Mouse (Mus musculus) kidney, embryonic 15.5 days (tissue): ENCODE measurements around the gene Dhrs7. TPM values are rescaled to one million over a fixed set of nuclear protein-coding genes. Genes with fewer than 3 reads are reported as not detected.

Source experiments
- ATAC-seq: fragments of 200-750 bp; cut with Nextera tagmentation; replicated peaks from 2 replicates; pipeline ENCODE4 v1.8.0; 2017; ENCODE audit warnings: moderate TSS enrichment; ENCODE audit not compliant: low FRiP score
- H3K27ac ChIP-seq: fragments of 300-500 bp; sonication (generic); 2 replicates; pipeline ENCODE4 v1.5.1; 2015; ENCODE audit warnings: mild to moderate bottlenecking, inconsistent platforms
- H3K27me3 ChIP-seq: fragments of 300-500 bp; sonication (generic); 2 replicates; pipeline ENCODE4 v1.6.1; 2015; ENCODE audit warnings: inconsistent platforms
- H3K36me3 ChIP-seq: fragments of 300-500 bp; sonication (generic); 2 replicates; pipeline ENCODE4 v1.6.1; 2015; ENCODE audit warnings: inconsistent platforms
- H3K4me1 ChIP-seq: fragments of 300-500 bp; sonication (generic); 2 replicates; pipeline ENCODE4 v1.6.1; 2015; ENCODE audit warnings: inconsistent platforms
- H3K4me2 ChIP-seq: fragments of 300-500 bp; sonication (generic); 2 replicates; pipeline ENCODE4 v1.6.1; 2015; ENCODE audit warnings: moderate library complexity, mild to moderate bottlenecking, inconsistent platforms
- H3K4me3 ChIP-seq: fragments of 300-500 bp; sonication (generic); replicated peaks from 2 replicates; pipeline ENCODE4 v1.5.1; 2015; ENCODE audit warnings: mild to moderate bottlenecking, inconsistent platforms
- H3K9ac ChIP-seq: fragments of 300-500 bp; sonication (generic); 2 replicates; pipeline ENCODE4 v1.6.1; 2015; ENCODE audit warnings: mild to moderate bottlenecking, inconsistent platforms
- H3K9me3 ChIP-seq: fragments of 300-500 bp; sonication (generic); replicated peaks from 2 replicates; pipeline ENCODE4 v1.6.1; 2016; ENCODE audit warnings: inconsistent platforms
- WGBS: fragments of 180-500 bp; shearing (Covaris S2); methylation state at CpG from one replicate; pipeline ENCODE4 v1.1.7; 2015; ENCODE audit warnings: mixed read lengths; 5-methylcytosine and 5-hydroxymethylcytosine counted together
- polyA plus RNA-seq: library from polyadenylated mRNA; unstranded; fragments of >200 nt; fragmentation: Nextera tagmentation; extraction: Ambion mirVana; gene quantifications from 2 replicates; pipeline ENCODE4 v1.2.1, GENCODE M21; 2015

Gene Dhrs7
- polyA plus RNA-seq, 1 experiment from 2014 or later, result 12.4 TPM

DNA sequence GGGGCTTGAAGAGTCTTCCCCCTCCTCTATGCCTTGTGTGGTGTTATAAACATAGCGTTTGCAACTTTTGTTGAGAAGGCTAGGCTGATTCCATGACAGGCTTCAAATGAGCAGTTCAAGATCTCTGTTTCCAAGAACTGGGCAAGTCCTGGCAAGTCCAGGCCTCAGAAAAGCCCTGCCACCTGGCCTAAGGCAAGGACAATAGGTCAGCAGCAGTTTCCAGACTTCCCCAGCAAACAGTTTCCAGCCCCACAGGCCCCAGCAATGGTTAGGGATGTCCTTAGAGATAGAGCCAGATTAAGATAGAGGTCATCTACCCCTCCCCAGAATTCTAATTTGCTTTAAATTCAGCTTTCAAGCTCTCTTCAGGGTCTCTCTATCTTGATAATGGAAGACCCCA lies 17.2 kb upstream of the Dhrs7 start:
- Histone ChIP-seq H3K36me3 (no peaks in the 10 kb centered on the region), H3K4me2 (no peak overlapping the region), H3K9me3 (no peaks in the 10 kb centered on the region), H3K9ac (no peak overlapping the region), H3K27me3 (no peaks in the 10 kb centered on the region), H3K4me1 (no peaks in the 10 kb centered on the region), H3K27ac (no peak overlapping the region), H3K4me3 (no peak overlapping the region)
- 97% methylated on average over 1 of the region's 1 CpGs for WGBS
- no peak for ATAC-seq

DNA sequence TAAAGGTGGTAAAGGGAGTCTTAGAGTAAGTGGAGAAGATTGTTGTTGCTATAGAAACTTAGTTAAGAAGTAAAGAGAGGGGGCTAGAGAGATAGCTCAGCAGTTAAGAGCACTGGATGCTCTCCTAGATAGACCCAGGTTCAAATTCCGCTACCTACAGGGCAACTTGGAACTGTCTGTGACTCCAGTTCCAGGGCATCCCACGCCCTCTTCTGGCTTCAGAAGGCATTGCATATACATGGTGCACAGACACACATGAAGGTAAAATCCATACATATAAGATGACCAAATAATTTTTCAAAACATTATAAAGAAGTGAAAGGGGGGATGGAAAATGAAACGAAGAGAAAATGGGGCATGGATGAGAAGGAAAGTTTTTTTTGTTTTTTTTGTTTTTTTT lies 14.9 kb upstream of the Dhrs7 start:
- 78% methylated on average over 3 of the region's 3 CpGs for WGBS
- Histone ChIP-seq H3K27me3 (no peaks in the 10 kb centered on the region), H3K27ac (no peak overlapping the region)

DNA sequence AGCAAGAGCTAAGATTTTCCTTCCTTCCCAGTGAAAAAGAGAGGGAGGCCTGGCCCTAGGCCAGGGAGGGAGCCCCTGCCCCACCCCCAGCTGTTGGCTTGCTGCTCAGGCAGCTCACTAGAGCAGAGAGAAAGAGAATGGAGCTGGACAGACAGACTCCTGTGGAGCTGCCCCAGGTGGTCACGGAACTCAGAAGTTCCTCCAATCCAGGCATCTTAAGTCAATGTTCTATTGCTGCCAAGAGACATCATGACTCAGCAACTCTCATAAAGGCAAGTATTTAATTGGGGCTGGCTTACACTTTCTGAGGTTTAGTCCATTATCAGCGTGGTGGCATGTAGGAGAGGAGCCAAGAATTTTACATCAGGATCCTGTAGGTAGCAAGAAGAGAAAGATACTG lies 10.1 kb upstream of the Dhrs7 start:
- no peak for ATAC-seq
- Histone ChIP-seq H3K4me3 (no peak overlapping the region), H3K27ac (no peak overlapping the region), H3K27me3 (no peaks in the 10 kb centered on the region), H3K4me2 (no peak overlapping the region), H3K36me3 (no peaks in the 10 kb centered on the region), H3K9me3 (no peaks in the 10 kb centered on the region), H3K9ac (no peak overlapping the region), H3K4me1 (no peaks in the 10 kb centered on the region)
- WGBS, result 79% methylated on average over 2 of the region's 2 CpGs

More for the DNA sequence above, 14.9 kb upstream of the Dhrs7 start:
- Histone ChIP-seq H3K9ac (no peak overlapping the region), H3K4me1 (no peaks in the 10 kb centered on the region), H3K36me3 (no peaks in the 10 kb centered on the region), H3K4me2 (no peak overlapping the region), H3K9me3 (no peaks in the 10 kb centered on the region), H3K4me3 (no peak overlapping the region)
- ATAC-seq, result no peak

DNA sequence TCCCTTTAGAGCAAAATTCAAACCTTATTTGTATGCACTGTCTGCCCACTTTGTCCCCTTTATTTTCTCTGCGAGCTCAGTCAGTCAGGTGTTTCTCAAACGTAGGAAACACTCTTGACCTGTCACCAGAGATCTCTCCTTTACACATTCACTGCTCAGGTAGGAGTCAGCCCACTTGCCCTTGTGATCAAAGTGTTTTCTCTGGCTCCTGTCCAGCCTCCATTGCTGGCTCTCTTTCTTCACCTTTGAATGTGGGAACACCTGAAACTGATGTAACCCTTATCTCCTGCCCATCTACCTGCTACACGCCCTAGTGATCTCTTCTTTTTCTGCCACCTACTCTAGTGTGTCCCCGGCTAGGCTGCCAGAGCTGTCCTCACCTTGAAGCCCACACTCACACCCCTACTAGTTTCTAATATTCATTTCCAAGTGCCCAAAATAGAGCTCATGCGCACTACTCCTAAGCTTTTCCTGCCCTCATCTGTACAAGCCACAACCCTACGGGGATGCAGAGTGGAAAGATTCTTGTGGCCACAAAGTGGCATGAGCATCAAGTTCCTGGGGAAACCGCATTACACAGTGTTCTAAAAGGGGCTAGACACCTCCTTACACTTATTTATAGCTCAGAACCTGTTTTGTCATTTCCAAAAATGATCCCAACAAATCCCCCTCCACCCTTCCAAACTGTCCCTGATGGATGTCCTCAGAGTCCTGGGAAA lies 9.5 kb upstream of the Dhrs7 start:
- H3K4me2 ChIP-seq, result no peak overlapping the region
- no peak overlapping the region for H3K27ac ChIP-seq
- H3K4me3 ChIP-seq, result no peak overlapping the region
- no peak overlapping the region for H3K9ac ChIP-seq
- no peak for ATAC-seq
- WGBS, result 80% methylated on average over 7 of the region's 7 CpGs
- H3K36me3 ChIP-seq, result no peaks in the 10 kb centered on the region
- no peaks in the 10 kb centered on the region for H3K4me1 ChIP-seq
- no peaks in the 10 kb centered on the region for H3K9me3 ChIP-seq
- no peaks in the 10 kb centered on the region for H3K27me3 ChIP-seq

DNA sequence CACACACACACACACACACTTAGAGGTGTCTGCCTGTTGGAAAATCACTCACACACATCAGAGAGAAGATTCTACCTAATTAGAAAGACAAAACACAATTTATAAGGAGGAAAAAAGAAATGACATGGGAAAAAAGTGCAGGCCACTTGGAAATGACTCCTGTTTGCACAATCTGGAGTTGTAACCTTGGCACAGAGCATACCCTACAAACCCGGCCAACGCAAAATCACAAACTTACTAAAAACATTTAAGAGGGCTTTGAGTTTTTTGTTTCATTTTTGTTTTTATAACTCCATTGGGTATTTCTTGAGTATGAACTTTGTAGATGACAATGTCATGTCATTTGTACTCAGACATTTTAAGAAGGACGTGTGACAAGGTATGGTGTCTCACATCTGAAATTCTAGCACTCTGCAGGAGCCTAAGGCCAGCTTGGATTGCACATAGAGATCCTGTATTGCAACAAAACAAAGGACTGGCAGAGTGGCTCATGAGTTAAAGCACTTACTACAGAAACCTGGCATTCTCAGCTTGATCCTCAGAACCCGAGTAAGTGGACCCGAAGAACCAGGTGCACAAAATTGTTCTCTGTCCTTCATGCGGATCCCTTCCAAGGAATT lies 6.9 kb upstream of the Dhrs7 start:
- Histone ChIP-seq H3K36me3 (no peaks in the 10 kb centered on the region), H3K4me3 (no peak overlapping the region), H3K27me3 (no peaks in the 10 kb centered on the region), H3K4me2 (no peak overlapping the region), H3K4me1 (no peaks in the 10 kb centered on the region), H3K9me3 (no peaks in the 10 kb centered on the region), H3K9ac (no peak overlapping the region), H3K27ac (no peak overlapping the region)
- WGBS, result 91% methylated on average over 6 of the region's 6 CpGs
- no peak for ATAC-seq

DNA sequence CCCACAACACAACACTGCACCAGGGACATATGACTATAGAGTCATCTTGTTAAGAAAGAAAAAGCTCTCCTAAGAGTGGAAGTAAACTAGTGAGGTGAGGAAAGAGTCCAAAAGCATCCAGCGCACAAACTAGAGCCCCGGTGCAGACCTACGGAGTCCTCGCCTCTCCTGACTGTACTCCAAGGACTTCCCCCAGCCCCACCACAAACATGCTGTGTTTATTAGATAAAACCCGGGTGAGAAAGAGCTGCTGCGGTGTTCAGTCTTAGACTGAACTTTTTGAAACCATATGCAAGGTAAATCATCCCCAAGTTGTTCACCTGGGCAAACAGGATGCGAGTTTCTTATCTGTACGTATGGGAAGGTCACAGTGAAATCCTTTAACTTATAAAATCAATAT lies 6.2 kb upstream of the Dhrs7 start:
- no peak for ATAC-seq
- WGBS, result 89% methylated on average over 8 of the region's 8 CpGs

DNA sequence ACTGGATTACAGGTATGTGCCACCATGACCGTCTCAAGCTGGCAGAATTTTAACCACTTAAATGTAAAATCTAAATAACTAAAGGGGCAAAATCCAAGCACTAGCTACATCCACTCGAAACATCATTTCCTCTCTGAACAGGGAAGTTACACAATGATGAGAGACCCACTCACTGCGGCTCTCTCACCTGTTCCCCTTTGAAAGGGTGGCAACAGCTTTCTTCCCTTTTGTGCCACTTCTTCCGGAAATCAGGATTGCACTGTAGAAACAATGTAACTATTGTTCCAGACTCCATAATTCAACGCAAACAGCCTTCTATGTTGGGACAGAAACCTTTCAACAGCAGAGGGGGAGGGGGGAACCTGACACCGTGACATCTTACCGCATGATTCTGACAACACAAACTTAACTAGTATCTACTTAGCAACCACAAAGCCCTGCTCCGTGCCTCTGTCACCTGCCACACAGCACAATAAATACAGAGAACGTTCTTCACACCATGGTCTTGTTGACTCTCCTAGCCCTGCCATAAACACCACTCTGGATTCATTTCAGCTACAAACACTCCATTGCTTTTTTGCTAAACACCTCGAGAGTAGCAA lies 3.3 kb upstream of the Dhrs7 start:
- WGBS, result 46% methylated on average over 10 of the region's 10 CpGs
- ATAC-seq, result no peak
- peaks cover 8% of the 10 kb centered on the region; the same call in 1 of the 2 replicates for H3K27me3 ChIP-seq
- no peak overlapping the region for H3K27ac ChIP-seq
- H3K36me3 ChIP-seq, result no peaks in the 10 kb centered on the region
- no peak overlapping the region for H3K9ac ChIP-seq
- no peak overlapping the region for H3K4me3 ChIP-seq
- H3K4me1 ChIP-seq, result peaks cover 10% of the 10 kb centered on the region
- no peaks in the 10 kb centered on the region for H3K9me3 ChIP-seq
- H3K4me2 ChIP-seq, result no peak overlapping the region

More for the DNA sequence above, 6.2 kb upstream of the Dhrs7 start:
- Histone ChIP-seq H3K36me3 (no peaks in the 10 kb centered on the region), H3K4me2 (no peak overlapping the region), H3K4me1 (no peaks in the 10 kb centered on the region), H3K9ac (no peak overlapping the region), H3K9me3 (no peaks in the 10 kb centered on the region), H3K27me3 (0 out of 2 replicates have a peak, but pooled peaks cover 2% of the 10 kb centered on the region), H3K4me3 (no peak overlapping the region), H3K27ac (no peak overlapping the region)

DNA sequence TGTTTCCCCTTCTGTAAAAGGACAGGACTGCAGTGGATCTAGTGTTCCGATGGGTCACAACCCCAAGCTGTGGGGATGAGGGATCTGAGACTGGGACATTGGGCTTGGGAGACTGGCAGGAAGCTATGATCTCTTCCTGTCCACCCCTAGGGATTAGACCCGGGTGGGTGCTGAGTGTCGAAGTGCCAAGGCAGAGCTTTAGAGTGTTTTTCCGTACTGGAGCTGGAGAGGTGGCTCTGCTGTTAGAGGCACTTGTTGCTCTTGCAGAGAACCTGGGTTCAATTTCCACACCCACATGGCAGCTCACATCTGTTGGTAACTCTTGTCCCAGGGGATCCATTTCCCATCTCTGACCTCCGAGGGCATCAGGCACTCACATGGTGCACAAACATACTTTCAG lies 1.3 kb upstream of the Dhrs7 start:
- peaks cover 8% of the 10 kb centered on the region; the same call in 1 of the 2 replicates for H3K27me3 ChIP-seq
- ATAC-seq, result no peak
- H3K4me2 ChIP-seq, result no peak overlapping the region
- no peak overlapping the region for H3K27ac ChIP-seq
- H3K9me3 ChIP-seq, result no peaks in the 10 kb centered on the region
- H3K9ac ChIP-seq, result no peak overlapping the region
- 77% methylated on average over 5 of the region's 5 CpGs for WGBS
- no peaks in the 10 kb centered on the region for H3K36me3 ChIP-seq
- H3K4me3 ChIP-seq, result no peak overlapping the region
- H3K4me1 ChIP-seq, result peaks cover 10% of the 10 kb centered on the region

DNA sequence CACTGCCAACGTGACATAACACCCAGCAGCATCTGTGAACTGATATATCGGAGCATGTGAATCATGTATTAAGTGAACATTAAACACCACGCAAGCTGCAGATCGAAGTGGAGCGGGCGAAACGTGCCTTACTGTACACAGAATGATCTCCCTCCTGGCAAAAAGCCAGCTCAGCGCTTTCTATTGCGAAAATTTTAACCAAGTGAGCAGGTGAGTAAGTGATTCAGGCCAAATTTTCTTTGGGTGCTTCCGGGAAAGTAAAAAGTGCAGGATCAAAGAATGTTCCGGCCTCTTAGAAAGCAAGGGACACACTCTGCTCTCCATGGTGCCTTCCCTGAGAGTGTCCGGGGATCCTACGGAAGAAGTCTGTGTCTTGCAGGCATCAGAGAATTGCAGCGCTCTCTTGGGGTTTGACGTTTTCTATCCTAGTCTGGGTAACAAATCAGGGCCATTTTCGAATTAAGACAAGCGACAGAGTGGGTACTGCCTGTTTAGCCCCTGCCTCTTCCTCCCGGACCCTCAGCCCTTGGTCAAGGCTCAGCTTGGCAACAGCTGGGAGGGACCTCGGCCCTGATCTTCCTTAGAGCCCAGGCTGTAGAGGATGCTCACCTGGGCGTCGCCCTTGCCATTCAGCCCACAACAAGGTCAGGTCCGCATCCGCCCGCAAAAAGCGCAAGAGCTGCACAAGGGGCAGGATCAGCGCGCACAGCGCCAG lies 532 bp downstream of the Dhrs7 start:
- Histone ChIP-seq H3K27me3 (peaks cover 8% of the 10 kb centered on the region; the same call in 1 of the 2 replicates), H3K36me3 (no peaks in the 10 kb centered on the region), H3K4me2 (peak overlapping the region; percentile 87), H3K9ac (peak overlapping the region; percentile 49), H3K4me1 (peaks cover 10% of the 10 kb centered on the region), H3K9me3 (no peaks in the 10 kb centered on the region), H3K4me3 (peak overlapping the region; percentile 54), H3K27ac (peak overlapping the region; percentile 19; the same call in 1 of the 2 replicates)
- WGBS, result 8% methylated on average over 28 of the region's 28 CpGs
- ATAC-seq, result peak; percentile 33; the same call in 1 of the 2 replicates

DNA sequence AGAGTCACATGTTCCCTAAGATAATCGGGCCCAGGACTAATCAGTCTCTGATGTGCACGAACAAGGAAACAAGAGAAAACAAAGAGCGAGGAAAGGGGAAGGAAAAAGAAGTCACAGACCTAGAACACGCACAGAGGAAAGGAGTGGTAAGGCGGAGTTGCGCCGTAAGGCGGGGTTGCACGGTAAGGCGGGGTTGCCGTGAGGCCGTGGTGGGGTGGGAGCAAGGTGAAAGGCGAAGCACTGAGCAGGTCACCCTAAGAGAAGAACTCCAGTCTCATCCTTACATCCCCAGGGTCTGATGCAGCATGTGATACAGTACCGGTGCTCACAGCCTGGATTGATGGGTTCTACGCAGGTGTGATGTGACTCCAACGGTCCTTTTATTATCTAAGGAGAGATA lies 8.9 kb downstream of the Dhrs7 start:
- Histone ChIP-seq H3K27ac (no peak overlapping the region), H3K9me3 (no peaks in the 10 kb centered on the region), H3K36me3 (no peaks in the 10 kb centered on the region), H3K4me1 (no peaks in the 10 kb centered on the region), H3K4me2 (no peak overlapping the region), H3K4me3 (no peak overlapping the region), H3K9ac (no peak overlapping the region), H3K27me3 (no peaks in the 10 kb centered on the region)
- 95% methylated on average over 16 of the region's 16 CpGs for WGBS
- no peak for ATAC-seq

DNA sequence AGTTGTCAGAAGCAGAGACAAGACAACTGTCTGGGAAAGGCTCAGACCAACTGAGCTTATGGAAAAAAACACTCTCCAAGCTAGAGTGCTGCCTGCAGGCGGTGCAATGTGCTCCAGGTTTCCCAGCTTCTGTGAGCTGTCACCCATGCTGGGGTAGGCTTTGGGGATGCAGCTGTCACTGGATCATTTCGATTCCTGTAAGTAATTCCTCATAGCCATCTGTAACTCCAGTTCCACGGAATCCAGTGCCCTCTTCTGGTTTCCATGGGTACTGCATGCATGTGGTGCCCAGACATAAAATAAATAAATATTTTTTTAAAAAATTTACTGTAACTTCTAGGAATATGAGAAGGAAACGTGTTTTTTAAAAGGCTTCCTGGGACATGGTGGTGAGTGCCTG lies 10.0 kb downstream of the Dhrs7 start:
- no peaks in the 10 kb centered on the region for H3K27me3 ChIP-seq
- H3K4me2 ChIP-seq, result no peak overlapping the region
- no peaks in the 10 kb centered on the region for H3K4me1 ChIP-seq
- no peaks in the 10 kb centered on the region for H3K36me3 ChIP-seq
- no peak for ATAC-seq
- H3K27ac ChIP-seq, result no peak overlapping the region
- no peak overlapping the region for H3K4me3 ChIP-seq
- no peak overlapping the region for H3K9ac ChIP-seq
- no peaks in the 10 kb centered on the region for H3K9me3 ChIP-seq
- WGBS, result 17% methylated on average over 4 of the region's 4 CpGs
